ENCODE assay signal across 8 mouse cellular contexts in genomic region chr11:83753581-83754181, GRCm38 (mm10). TPM values are rescaled to one million over a fixed set of nuclear protein-coding genes. Genes with fewer than 3 reads are reported as not detected.
DNase-seq lines count a peak whose midpoint lies in the region; ATAC-seq and TF ChIP-seq lines count a peak whose summit lies in the region.

Gene Heatr6, plus strand, starts transcription at chr11:83753696.

- peak; percentile 72 for DNase-seq in c-Kit-negative CD71-positive TER-119-positive erythroid progenitor cells, embryonic 14.5 days (ENCODE audit: low read depth, low spot score)
- peak; percentile 90 for DNase-seq in forebrain, embryonic 10.5 days (ENCODE audit: extremely low spot score, low spot score)
- DNase-seq in kidney, postnatal 25 days = peak; percentile 93 to 95
- peak; percentile 74 to 75 (median 74) for DNase-seq in liver, embryonic 14.5 days (ENCODE audit: low read depth in 3 of 3, low spot score in 3 of 3)
- peak; percentile 92 for DNase-seq in neural tube, embryonic 11.5 days (ENCODE audit: low spot score)
- DNase-seq in stomach, postnatal 0 days (ENCODE audit: low spot score) = peak; percentile 92

- H3K4me1 ChIP-seq in forebrain, embryonic 10.5 days = peaks cover 17% of the 10 kb centered on the region
- peaks cover 7% of the 10 kb centered on the region for H3K4me1 ChIP-seq in heart, embryonic 15.5 days (replicated peaks)
- H3K4me1 ChIP-seq in liver, embryonic 14.5 days (replicated peaks; ENCODE audit: control insufficient read depth in 2 of 2, insufficient read depth in 2 of 2, low read length in 1 of 2) = peaks cover 2 to 13% of the 10 kb centered on the region in 2 experiments
- peaks cover 8% of the 10 kb centered on the region for H3K4me1 ChIP-seq in neural tube, embryonic 11.5 days (ENCODE audit: control insufficient read depth, insufficient read depth, low read length)
- H3K4me1 ChIP-seq in stomach, postnatal 0 days (replicated peaks; ENCODE audit: control insufficient read depth, insufficient read depth) = peaks cover 4% of the 10 kb centered on the region; the same call in 1 of the 2 replicates

- peaks cover 20% of the 10 kb centered on the region for H3K27me3 ChIP-seq in forebrain, embryonic 10.5 days (ENCODE audit: poor library complexity, severe bottlenecking)
- H3K27me3 ChIP-seq in heart, embryonic 15.5 days = peaks cover 23% of the 10 kb centered on the region
- no peaks in the 10 kb centered on the region for H3K27me3 ChIP-seq in liver, embryonic 14.5 days (ENCODE audit: control insufficient read depth, insufficient read depth, low read length)
- no peaks in the 10 kb centered on the region for H3K27me3 ChIP-seq in neural tube, embryonic 11.5 days (ENCODE audit: control insufficient read depth, insufficient read depth, low read length)
- H3K27me3 ChIP-seq in stomach, postnatal 0 days (ENCODE audit: control insufficient read depth, insufficient read depth, low read length) = no peaks in the 10 kb centered on the region

- 0 out of 2 replicates have a peak, but pooled peaks have one; percentile 8 for TF ChIP-seq CTCF in liver, embryonic 14.5 days (IDR thresholded peaks at IDR 0.05; ENCODE audit: low read depth)
- peak; percentile 18; the same call in 1 of the 2 replicates for TF ChIP-seq CTCF in stomach, postnatal 0 days (IDR thresholded peaks at IDR 0.05; ENCODE audit: low read depth)

- under 1% methylated on average over 47 of the region's 47 CpGs for WGBS in forebrain, embryonic 10.5 days
- 0% methylated on average over 47 of the region's 47 CpGs for WGBS in heart, embryonic 15.5 days
- under 1% methylated on average over 47 of the region's 47 CpGs for WGBS in liver, embryonic 14.5 days (ENCODE audit: insufficient replicate concordance)
- WGBS in neural tube, embryonic 11.5 days = under 1% methylated on average over 47 of the region's 47 CpGs
- under 1% methylated on average over 47 of the region's 47 CpGs for WGBS in stomach, postnatal 0 days

- peak within 1 kb of the TSS; percentile 91 for H3K4me3 ChIP-seq in forebrain, embryonic 10.5 days
- peak within 1 kb of the TSS; percentile 69 for H3K4me3 ChIP-seq in heart, embryonic 15.5 days
- H3K4me3 ChIP-seq in liver, embryonic 14.5 days (ENCODE audit: insufficient read depth in 1 of 2, low read depth in 2 of 2, low read length in 2 of 2) = peak within 1 kb of the TSS; percentile 93
- H3K4me3 ChIP-seq in neural tube, embryonic 11.5 days (ENCODE audit: low read depth, low read length) = peak within 1 kb of the TSS; percentile 73
- H3K4me3 ChIP-seq in stomach, postnatal 0 days (ENCODE audit: low read depth, low read length) = peak within 1 kb of the TSS; percentile 80

- no peaks in the 10 kb centered on the region for H3K9me3 ChIP-seq in forebrain, embryonic 10.5 days
- H3K9me3 ChIP-seq in heart, embryonic 15.5 days (replicated peaks) = no peaks in the 10 kb centered on the region
- H3K9me3 ChIP-seq in liver, embryonic 14.5 days (ENCODE audit: control insufficient read depth, low read length) = no peaks in the 10 kb centered on the region; the same call in 1 of the 2 replicates
- no peaks in the 10 kb centered on the region for H3K9me3 ChIP-seq in neural tube, embryonic 11.5 days (ENCODE audit: control insufficient read depth, low read length)
- H3K9me3 ChIP-seq in stomach, postnatal 0 days (ENCODE audit: control insufficient read depth, low read length) = no peaks in the 10 kb centered on the region

- peak within 1 kb of the TSS; percentile 67 for H3K9ac ChIP-seq in heart, embryonic 15.5 days
- H3K9ac ChIP-seq in liver, embryonic 14.5 days (replicated peaks) = peak within 1 kb of the TSS; percentile 80
- H3K9ac ChIP-seq in neural tube, embryonic 11.5 days (ENCODE audit: low read length) = peak within 1 kb of the TSS; percentile 90
- peak within 1 kb of the TSS; percentile 85 for H3K9ac ChIP-seq in stomach, postnatal 0 days (ENCODE audit: low read length)

- peak; percentile 97 for ATAC-seq in CD4-positive, CD25-positive, alpha-beta regulatory T cell, adult 4 months
- ATAC-seq in heart, embryonic 15.5 days (replicated peaks; ENCODE audit: insufficient number of reproducible peaks, insufficient read depth, low FRiP score, low read depth) = peak; percentile 91
- ATAC-seq in liver, embryonic 14.5 days (ENCODE audit: insufficient read depth) = peak; percentile 95
- peak; percentile 92 for ATAC-seq in neural tube, embryonic 11.5 days (ENCODE audit: insufficient read depth, low FRiP score, low TSS enrichment)
- ATAC-seq in stomach, postnatal 0 days (ENCODE audit: low FRiP score, low TSS enrichment) = peak; percentile 98

- H3K4me2 ChIP-seq in heart, embryonic 15.5 days = peak within 1 kb of the TSS; percentile 69
- H3K4me2 ChIP-seq in liver, embryonic 14.5 days (ENCODE audit: low read depth) = peak within 1 kb of the TSS; percentile 86
- peak within 1 kb of the TSS; percentile 58 for H3K4me2 ChIP-seq in neural tube, embryonic 11.5 days (ENCODE audit: low read depth)
- H3K4me2 ChIP-seq in stomach, postnatal 0 days (replicated peaks; ENCODE audit: low read depth) = peak within 1 kb of the TSS; percentile 80

- no peak for TF ChIP-seq EP300 in liver, embryonic 14.5 days (IDR thresholded peaks at IDR 0.05; ENCODE audit: low read depth)
- TF ChIP-seq EP300 in stomach, postnatal 0 days (optimal IDR thresholded peaks at IDR 0.05) = no peak

- H3K27ac ChIP-seq in forebrain, embryonic 10.5 days = peak within 1 kb of the TSS; percentile 96
- peak within 1 kb of the TSS; percentile 71 for H3K27ac ChIP-seq in heart, embryonic 15.5 days
- peak within 1 kb of the TSS; percentile 20; the same call in 1 of the 2 replicates for H3K27ac ChIP-seq in liver, embryonic 14.5 days
- peak within 1 kb of the TSS; percentile 63; the same call in 1 of the 2 replicates for H3K27ac ChIP-seq in neural tube, embryonic 11.5 days (ENCODE audit: low read depth, low read length)
- peak within 1 kb of the TSS; percentile 83 for H3K27ac ChIP-seq in stomach, postnatal 0 days (replicated peaks)

- peaks cover 32% of the 10 kb centered on the region for H3K36me3 ChIP-seq in forebrain, embryonic 10.5 days (replicated peaks)
- H3K36me3 ChIP-seq in heart, embryonic 15.5 days = peaks cover 26% of the 10 kb centered on the region
- H3K36me3 ChIP-seq in liver, embryonic 14.5 days (replicated peaks; ENCODE audit: control insufficient read depth, insufficient read depth, low read depth) = peaks cover 11% of the 10 kb centered on the region
- H3K36me3 ChIP-seq in neural tube, embryonic 11.5 days (ENCODE audit: control insufficient read depth, insufficient read depth, low read length) = peaks cover 4% of the 10 kb centered on the region
- H3K36me3 ChIP-seq in stomach, postnatal 0 days (ENCODE audit: control insufficient read depth, insufficient read depth, low read length) = peaks cover 15% of the 10 kb centered on the region

RNA-seq across cellular contexts. Expression of gene Heatr6, which starts in this region (rescaled TPM):
- 10 to 100 TPM; 34.2 to 44.9 TPM for polyA plus RNA-seq in CD4-positive, CD25-positive, alpha-beta regulatory T cell, adult 4 months (2017; shearing (Covaris generic))
- 27.9 and 28.4 TPM in 2 replicates for polyA plus RNA-seq in forebrain, embryonic 10.5 days (2016; fragmentation: Nextera tagmentation; extraction: Ambion mirVana)
- 13.2 and 16.4 TPM in 2 replicates for polyA plus RNA-seq in heart, embryonic 15.5 days (2015; fragmentation: Nextera tagmentation; extraction: Ambion mirVana)
- 3.6 and 3.8 TPM in 2 replicates for polyA plus RNA-seq in liver, embryonic 14.5 days (2012; rRNA removed)
- polyA plus RNA-seq in liver, embryonic 14.5 days (2014; fragmentation: Nextera tagmentation; extraction: Ambion mirVana) = 5.6 and 6.0 TPM in 2 replicates
- polyA plus RNA-seq in neural tube, embryonic 11.5 days (2014; fragmentation: Nextera tagmentation; extraction: Ambion mirVana) = 29.7 and 30.9 TPM in 2 replicates
- polyA plus RNA-seq in stomach, postnatal 0 days (2015; fragmentation: Nextera tagmentation; extraction: Ambion mirVana) = 8.6 and 9.2 TPM in 2 replicates

Comparison
In these comparisons a context has a peak if more than half of its experiments do, and no peak if none do; other contexts are left out.
1. Peak in every context shown above with its lines: DNase-seq, ATAC-seq, H3K4me3 ChIP-seq and H3K27ac ChIP-seq.
2. H3K27ac ChIP-seq: peak in every context shown above with its lines; median percentile 96 in forebrain, embryonic 10.5 days; 83 in stomach, postnatal 0 days; 71 in heart, embryonic 15.5 days; 63 in neural tube, embryonic 11.5 days; 20 in liver, embryonic 14.5 days.